Mouse (Mus musculus) gastrocnemius, postnatal 10 days (tissue): ENCODE data around the gene Scn8a. TPM values are rescaled to one million over a fixed set of nuclear protein-coding genes. Genes with fewer than 3 reads are reported as not detected.

Source experiments
- DNase-seq: peaks from one replicate; pipeline ENCODE4 v3.0.0; 2021; ENCODE audit warnings: mixed read lengths
- total RNA-seq, 2 experiments: library from RNA; stranded (reverse); gene quantifications; 2 replicates each; pipeline ENCODE4 v1.2.3; 2021

Scn8a gene
- total RNA-seq, 2 experiments from 2014 or later = 0.72 to 0.92 TPM

GRCm38 (mm10) chr15:100881385-100881784 lies 11.7 kb downstream of the Scn8a start:
- no peak for DNase-seq

GRCm38 (mm10) chr15:100884481-100884880 lies 14.8 kb downstream of the Scn8a start:
- DNase-seq = no peak

- no peak for DNase-seq
These were observed 22.3 kb downstream of the Scn8a start for GRCm38 (mm10) chr15:100891962-100892361.

- DNase-seq = no peak
These were observed 26.8 kb downstream of the Scn8a start for GRCm38 (mm10) chr15:100896502-100896901.

- no peak for DNase-seq
These were observed 34.2 kb downstream of the Scn8a start for GRCm38 (mm10) chr15:100903811-100904210.

GRCm38 (mm10) chr15:100905006-100905405 lies 35.3 kb downstream of the Scn8a start:
- DNase-seq = no peak

GRCm38 (mm10) chr15:100905751-100906150 lies 36.1 kb downstream of the Scn8a start:
- no peak for DNase-seq

- DNase-seq = no peak
These were observed 39.2 kb downstream of the Scn8a start for GRCm38 (mm10) chr15:100908817-100909216.

GRCm38 (mm10) chr15:100909734-100910163 lies 40.1 kb downstream of the Scn8a start:
- no peak for DNase-seq

- DNase-seq = no peak
These were observed 40.8 kb downstream of the Scn8a start for GRCm38 (mm10) chr15:100910381-100910841.

- DNase-seq = no peak
These were observed 43.1 kb downstream of the Scn8a start for GRCm38 (mm10) chr15:100912676-100913266.

- DNase-seq = no peak
These were observed 45.1 kb downstream of the Scn8a start for GRCm38 (mm10) chr15:100914734-100915242.

- no peak for DNase-seq
These were observed 48.4 kb downstream of the Scn8a start for GRCm38 (mm10) chr15:100918046-100918445.

- no peak for DNase-seq
These were observed 52.6 kb downstream of the Scn8a start for GRCm38 (mm10) chr15:100922210-100922609.

- peak; percentile 36 for DNase-seq
These were observed 53.8 kb downstream of the Scn8a start for GRCm38 (mm10) chr15:100923476-100923875.

GRCm38 (mm10) chr15:100924941-100925340 lies 55.3 kb downstream of the Scn8a start:
- DNase-seq = peak; percentile 5

- no peak for DNase-seq
These were observed 60.8 kb downstream of the Scn8a start for GRCm38 (mm10) chr15:100930477-100930876.

GRCm38 (mm10) chr15:100936176-100936575 lies 66.5 kb downstream of the Scn8a start:
- DNase-seq = no peak

GRCm38 (mm10) chr15:100948383-100948782 lies 78.7 kb downstream of the Scn8a start:
- DNase-seq = no peak

- DNase-seq = no peak
These were observed 79.5 kb downstream of the Scn8a start for GRCm38 (mm10) chr15:100949169-100949568.

- no peak for DNase-seq
These were observed 81.8 kb downstream of the Scn8a start for GRCm38 (mm10) chr15:100951491-100951890.

- DNase-seq = no peak
These were observed 82.6 kb downstream of the Scn8a start for GRCm38 (mm10) chr15:100952292-100952691.

GRCm38 (mm10) chr15:100952854-100953253 lies 83.2 kb downstream of the Scn8a start:
- no peak for DNase-seq

- DNase-seq = no peak
These were observed 84.3 kb downstream of the Scn8a start for GRCm38 (mm10) chr15:100953955-100954354.
